Mouse (Mus musculus) testis, postnatal 10 days (tissue): ENCODE data around the gene Ppbp.
A peak's percentile ranks its signal among the peaks of the same experiment; 100 is the strongest.

ENCODE experiments used
- DNase-seq: peaks from one replicate; pipeline ENCODE4 v3.0.0; 2021; ENCODE audit warnings: low spot score

Gene Ppbp

DNA sequence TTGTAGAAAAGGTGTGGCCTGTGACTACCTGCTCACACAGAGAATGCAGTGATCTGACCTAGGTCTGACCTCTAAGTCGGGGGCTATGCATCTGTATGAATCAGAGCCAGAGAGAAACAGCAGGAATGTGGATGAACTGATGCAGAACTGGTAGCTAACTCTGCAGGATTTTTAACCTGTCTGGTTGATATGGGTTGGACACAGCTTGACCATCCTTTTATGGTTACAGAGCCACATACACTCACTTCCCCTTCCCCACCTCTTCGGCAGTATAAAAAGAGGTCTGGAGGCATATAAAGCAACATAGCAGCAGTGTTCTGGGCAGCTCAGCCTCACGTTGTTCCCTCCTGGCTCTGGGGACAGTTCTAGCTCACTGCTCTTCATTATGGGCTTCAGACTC lies at the start of gene Ppbp:
Gene Ppbp (plus strand): TSS at position 301 of the 400 bp plus-strand sequence.
- DNase-seq, result no peak

GRCm38 (mm10) chr5:90722656-90723055 lies 45.7 kb upstream of the Ppbp start:
- no peak for DNase-seq

DNA sequence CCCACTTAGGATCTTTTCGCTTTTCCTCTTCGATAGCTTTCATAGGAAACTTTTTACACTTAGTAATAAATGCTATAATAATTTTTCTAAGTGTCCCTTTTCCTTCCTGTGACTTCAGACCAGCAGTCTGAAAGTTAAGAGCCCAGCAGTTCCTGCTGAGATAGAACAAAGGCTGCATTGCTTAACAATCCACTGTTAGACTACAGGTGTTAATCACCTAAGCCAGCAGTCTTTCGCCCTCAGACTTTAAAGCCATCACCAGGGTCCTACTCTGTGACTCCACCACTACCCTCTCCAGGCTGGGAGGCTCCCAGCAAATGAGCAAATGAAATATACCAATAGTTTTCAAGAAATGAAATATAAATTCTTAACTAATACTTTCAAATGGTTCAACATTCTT lies 40.1 kb upstream of the Ppbp start:
- no peak for DNase-seq

DNA sequence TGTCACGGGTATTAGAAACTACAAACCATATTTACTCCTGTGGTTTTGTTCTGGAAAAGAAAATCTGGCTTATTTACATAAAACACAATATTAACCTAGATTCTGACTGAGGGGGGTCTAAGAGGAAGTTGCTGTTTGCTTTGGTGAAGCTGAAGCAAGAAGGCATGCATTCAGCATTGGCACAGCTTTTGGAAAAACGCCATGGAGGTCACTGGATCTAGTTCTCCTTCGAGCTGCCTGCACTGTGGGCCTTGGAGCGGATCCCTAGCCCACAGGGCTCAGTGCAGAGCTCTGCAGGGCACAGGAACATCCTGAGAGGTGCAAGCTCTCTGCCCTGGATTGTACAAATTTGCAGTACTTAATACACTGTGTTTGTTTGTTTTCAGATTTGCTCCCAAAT lies 36.8 kb upstream of the Ppbp start:
- DNase-seq, result no peak

DNA sequence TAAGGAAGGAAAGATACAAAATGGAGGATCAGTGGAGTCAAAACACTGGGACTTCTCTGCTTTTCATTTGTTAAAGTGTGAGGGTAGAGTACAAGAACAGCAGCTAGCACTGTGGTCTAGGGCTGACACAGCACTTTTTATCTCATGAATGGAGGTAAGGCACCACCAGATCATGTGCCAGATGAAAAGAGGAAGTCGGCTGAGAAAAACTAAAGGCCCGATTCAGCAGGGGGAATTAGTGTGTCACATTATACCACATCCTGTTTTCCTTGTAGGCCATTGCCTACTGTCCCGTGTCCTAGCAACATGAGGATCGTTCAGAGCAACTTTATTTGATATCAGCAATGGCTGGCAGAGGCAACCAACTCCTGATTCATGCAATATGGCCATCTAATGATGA lies 26.3 kb upstream of the Ppbp start:
- no peak for DNase-seq

DNA sequence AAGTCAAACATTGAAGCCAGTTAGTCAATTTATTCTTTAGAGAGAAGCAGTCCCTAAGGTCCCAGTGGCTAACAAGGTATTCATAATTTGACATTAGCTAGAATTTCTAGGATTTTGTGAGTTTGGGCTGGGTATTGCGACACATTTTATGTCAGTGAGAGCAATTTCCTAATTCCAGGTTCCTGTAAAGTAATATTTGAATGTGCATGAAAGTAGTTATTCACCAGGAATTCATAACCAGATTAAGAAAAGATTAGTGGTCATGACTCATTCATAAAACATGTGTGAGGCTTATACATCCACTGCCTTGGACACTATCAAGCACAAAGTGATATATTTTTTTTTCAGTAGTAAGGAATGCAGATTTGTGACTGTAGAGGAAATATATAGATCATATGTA lies 14.4 kb upstream of the Ppbp start:
- no peak for DNase-seq

DNA sequence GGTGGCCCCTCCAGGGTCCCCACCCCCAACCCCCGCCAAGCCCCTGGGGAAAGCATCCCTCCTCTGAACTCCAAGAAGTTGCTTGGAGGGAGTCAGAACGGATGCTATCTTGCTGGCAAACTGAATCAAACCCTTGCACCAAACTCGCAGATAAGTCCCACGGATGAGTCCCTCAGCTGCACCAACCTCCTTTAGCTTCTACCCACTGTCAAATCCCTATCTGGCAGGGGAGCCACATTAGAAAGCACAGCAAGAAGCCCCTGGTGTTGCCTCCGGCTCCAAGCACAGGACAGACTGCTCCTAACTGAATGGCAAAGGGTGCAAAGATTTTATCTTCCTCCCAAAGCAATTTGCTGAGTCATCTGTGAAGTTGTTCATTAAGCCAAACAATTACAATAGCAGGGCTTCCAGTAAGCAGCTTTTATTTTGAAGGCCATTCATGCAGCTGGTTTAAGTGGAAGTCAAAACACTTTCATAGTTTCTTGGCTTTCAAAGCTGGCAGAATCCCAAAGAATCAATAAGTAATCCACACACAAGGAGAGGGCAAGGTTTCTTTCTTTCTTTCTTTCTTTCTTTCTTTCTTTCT lies 10.2 kb upstream of the Ppbp start:
- no peak for DNase-seq

DNA sequence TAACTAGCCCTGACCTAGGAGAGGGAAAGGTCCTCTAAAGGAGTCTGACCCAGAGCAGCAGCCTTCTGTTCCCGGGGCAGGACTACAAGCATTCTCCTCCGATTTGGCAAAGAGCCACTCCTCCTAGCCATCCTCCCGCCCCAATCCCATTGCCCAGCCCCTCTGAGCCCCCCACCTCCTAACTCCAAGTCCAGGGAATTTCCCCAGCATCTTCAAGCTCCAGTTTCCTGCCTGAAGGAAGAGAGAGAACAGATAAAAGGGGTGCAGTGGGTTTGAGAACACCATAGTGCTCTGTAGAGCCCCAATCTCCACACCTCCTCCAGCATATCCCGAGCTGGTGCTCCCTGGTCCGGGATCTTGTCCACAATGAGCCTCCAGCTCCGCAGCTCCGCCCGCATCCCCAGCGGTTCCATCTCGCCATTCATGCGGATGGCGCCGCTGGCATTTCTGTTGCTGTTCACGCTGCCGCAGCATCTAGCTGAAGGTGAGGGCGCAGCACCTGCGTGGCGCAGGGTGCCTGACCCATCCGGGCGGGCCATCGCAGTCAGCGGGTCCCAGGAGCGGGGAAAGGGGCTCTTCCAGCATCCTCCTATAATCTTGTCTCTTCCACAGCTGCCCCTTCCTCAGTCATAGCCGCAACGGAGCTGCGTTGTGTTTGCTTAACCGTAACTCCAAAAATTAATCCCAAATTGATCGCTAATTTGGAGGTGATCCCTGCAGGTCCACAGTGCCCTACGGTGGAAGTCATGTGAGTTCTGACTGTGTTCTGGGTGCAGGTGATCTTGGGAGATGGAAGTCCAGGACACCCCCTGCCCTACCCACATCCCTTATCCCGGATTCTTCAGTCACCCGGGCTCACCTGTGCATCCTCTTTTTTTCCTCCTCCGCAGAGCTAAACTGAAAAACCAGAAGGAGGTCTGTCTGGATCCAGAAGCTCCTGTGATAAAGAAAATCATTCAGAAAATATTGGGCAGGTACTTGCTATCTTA lies 8.9 kb upstream of the Ppbp start, which contains the start of gene Cxcl5:
Gene Cxcl5 (plus strand): TSS at position 284 of the 989 bp plus-strand sequence.
- peak; percentile 43 for DNase-seq

- DNase-seq, result no peak
Observed at GRCm38 (mm10) chr5:90760303-90760702, 8.0 kb upstream of the Ppbp start.

DNA sequence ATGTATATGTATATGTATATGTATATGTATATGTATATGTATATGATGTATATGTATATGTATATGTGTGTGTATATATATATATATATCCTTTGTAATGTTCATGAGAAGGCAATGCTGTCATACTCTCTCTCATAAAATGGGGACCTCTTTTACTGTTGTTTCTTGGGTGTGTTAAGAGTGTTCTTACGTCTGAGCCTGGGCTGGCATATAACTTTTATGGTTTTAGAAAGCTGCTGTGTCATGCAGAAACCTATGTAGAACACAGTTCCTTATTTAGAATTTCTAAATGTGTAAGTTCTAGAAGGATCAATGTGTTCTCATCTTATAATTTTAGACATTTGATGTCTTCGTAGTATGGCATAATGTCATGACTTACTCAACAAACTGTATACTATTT lies 7.5 kb upstream of the Ppbp start:
- no peak for DNase-seq

DNA sequence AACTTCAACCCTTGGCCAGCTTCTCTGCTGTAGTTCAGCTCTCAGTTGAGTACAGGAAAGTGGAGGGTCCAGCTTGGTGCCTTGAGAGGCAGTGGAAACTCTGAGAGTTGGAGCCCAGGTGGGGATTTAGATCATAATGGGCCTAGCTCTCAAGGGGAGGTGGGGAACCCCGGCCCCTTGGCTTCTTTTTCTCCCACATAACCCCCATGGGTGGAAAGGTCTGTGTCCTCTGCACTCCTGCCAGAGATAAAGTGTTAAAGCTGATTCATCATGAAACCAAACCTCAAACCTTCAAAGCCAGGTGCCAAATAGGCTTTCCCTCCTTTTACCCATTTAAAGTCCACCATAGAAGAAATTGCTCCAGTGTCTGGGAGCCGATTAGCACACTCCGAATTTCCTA lies 6.5 kb upstream of the Ppbp start:
- no peak for DNase-seq

DNA sequence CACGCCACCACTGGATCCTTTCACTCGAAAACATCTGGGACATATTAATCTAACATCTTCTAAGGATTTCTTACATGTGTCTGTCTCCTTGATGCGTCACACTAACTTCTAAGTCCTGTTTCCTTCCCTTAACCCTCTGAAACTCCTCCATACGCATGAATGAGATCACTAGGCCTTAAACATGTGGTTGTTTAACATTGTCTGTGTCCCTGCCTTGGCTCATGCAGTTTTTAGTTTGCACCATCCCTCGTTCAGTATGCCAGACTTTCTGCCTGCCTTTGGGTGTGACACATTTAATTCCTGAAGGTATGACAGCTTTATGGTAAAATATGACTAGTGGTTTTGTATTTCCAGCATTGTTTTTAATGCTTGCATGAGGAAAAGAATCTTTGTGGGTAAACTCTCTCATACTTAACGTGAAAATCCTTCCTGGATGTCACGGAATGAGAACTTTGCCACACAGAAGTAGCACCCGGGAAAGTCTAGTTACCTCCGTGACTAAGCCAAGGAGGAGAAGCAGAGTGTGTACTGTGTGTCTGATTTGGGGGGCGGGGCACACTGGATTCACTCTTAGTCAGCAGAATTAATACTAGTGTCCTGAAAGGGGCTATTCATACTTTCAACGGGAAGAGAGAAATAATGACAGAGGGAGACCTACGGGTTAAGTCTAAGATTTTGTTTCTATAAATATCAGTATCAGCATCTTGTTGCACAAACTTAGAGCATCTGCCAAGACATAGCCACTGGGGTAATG lies 4.2 kb upstream of the Ppbp start:
- no peak for DNase-seq

DNA sequence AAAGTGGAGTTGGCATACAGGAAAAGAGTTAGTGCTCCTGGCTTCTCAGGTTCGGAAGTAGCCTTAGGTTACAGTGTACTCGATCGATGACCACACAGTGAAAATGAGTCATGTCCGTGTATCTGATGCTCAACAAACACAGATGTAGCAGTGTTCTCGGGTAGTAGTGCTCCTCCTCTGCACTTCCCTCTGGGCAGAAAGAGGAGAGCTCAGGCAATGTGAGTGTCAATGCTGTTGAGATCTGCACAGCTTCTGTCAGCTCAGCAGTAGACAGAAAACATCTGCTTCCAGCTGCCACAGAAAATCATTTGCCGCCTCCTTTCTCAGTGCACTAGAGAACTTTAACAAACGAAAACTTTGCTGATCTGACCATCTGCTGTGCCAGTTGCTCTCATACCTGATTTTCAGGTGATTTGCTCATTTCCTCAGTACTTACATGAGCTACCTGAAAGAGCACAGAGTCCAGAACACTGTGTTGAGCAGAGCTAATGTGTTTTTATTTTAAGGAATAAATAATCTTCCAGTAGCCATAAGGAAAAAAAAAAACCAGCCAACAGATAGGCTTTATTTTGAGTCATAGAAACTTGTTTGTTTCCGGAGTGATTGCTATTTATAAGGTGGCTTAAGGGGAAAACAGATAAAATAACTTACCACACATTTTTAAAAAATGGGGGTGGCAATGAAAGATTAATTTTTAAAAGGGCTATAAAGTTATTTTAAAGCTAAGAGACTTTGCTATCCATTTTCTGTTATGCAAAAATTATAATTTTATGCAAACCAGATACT lies 2.3 kb upstream of the Ppbp start:
- no peak for DNase-seq

DNA sequence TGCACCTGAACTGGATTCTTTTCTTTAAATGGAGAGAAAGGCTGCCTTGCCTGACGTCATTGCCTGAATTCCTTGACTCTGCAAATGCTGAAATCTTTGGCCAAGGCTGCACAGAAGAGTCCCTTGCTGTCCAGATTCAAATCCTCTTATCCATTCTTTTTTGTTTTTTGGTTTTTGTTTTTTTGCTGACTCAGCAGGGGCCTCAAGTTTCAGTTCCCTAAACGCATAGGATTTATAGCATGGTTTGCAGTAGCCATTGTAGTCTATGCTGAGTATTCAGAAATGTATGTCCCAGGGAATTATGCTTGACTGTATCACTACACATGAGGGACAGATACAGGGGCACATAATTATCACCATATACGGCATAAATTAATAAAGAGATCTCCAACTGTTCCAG lies 3.1 kb downstream of the Ppbp start:
- DNase-seq, result no peak

DNA sequence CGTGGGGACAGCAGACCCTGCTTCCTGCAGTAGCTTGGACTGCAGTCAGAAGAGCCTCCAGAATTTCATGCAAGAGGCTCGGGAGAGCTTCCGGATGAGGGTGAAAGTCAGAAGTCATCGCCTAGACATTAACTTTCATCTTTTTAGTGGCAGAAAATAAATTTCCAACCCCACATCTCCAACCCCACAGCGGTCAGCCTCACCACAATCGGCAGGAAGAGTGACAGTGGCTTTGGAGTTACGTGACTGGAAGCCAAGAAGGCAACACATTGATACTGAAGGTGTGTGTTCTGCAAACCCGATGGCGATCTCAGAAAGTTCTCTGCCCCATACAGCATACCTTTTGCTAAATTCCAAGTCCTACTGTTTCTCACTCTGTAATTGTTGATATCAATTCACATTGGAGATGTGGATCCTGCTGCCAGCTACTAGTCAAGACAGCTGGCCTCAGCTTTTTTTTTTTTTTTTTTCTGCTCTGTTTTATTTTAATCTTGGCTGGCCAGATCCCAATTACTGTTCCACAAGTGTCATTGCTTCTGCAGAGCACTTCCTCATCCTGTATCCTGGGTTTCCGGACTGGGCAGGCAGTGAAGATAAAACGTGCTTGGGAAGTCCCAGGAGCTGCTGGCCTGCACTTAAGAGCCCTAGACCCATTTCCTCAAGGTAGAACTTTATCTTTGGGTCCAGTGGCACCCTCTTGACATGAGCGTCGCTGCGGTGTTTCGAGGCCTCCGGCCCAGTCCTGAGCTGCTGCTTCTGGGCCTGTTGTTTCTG lies 3.7 kb downstream of the Ppbp start, which contains the start of gene Pf4:
Gene Pf4 (plus strand): TSS at position 556 of the 774 bp plus-strand sequence.
- DNase-seq, result no peak

DNA sequence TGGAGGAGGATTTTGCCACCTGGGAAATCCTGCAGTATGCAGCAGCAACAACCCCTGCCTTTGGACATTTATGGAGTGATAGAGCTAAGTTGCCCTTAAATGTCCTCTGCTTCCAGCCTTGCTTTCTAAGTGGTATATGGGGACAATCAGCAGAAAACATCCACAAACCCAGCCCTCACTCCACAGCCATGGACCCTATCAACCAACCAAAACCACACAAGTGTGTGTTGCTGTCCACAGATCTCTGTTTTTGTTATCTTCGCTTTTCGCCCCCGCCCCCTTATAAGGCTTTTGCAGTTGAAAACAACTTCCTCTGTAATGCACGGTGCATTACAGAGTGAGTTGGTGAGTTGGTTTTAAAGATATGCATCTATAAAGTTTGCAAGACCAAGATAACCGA lies 7.2 kb downstream of the Ppbp start:
- DNase-seq, result no peak

DNA sequence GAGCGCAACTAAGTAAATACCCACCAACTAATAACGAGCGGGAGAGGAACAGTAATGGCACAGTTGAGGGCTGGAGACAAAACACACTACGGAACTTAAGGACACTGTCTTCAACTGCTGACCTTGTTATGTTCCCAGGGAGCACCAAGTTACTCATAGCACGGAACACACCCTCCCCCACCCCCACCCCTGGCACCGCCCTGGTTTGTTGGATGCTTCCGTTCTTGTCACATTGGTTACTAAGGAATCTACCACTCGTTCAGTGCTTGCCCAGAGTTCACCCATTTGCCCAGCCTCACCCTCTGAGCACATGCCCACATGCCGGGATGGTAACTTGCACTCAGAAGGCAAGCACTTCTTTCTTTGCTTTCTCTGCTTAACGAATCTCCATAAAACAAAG lies 9.3 kb downstream of the Ppbp start:
- no peak for DNase-seq

- DNase-seq, result no peak
Observed at GRCm38 (mm10) chr5:90778856-90779255, 10.5 kb downstream of the Ppbp start.

- no peak for DNase-seq
Observed at GRCm38 (mm10) chr5:90783697-90784096, 15.4 kb downstream of the Ppbp start.

DNA sequence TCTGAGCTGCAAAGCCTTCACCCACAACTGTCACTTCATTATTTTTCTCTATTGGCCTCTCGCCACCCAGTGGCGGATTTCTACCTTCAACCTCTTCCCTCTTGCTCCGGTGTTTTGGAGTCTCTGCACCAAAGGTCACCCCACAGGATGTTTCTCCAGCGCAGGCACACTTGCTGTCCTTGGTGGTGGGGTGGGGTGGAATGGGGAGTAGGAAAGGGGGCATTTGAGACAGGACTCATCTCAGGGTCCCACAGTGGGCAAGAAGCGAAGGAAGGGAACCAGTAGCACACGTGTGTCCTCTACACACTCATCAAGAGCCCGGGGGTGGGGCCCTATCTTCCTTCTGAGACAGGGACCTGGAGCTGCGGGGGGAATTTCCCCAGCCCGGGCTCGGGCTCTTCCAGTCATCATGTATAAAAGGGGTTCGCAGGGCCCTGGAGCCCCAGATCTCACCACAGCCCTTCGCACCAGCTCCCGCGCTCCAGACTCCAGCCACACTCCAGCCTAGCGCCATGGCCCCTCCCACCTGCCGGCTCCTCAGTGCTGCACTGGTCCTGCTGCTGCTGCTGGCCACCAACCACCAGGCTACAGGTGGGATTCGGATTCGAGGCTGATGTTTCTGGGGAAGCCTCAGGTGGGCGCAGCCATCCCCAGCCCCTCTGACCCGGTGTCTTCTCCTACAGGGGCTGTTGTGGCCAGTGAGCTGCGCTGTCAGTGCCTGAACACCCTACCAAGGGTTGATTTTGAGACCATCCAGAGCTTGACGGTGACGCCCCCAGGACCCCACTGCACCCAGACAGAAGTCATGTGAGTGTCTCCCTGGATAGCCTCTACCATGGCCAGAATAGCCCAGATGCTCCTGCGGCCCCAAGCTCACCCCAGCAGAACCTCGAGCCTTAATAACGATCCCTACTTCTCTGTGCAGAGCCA lies 17.6 kb downstream of the Ppbp start, which contains the start of gene Cxcl3:
Gene Cxcl3 (plus strand): TSS at position 445 of the 930 bp plus-strand sequence.
- DNase-seq, result peak; percentile 42
